Mouse (Mus musculus) cerebellum, adult 2 months (tissue): ENCODE measurements around the gene Olfr523.

Source experiments
- CTCF ChIP-seq: fragments of 200-500 bp; IDR thresholded peaks from 2 replicates; pipeline ENCODE4 v1.5.1; 2011; ENCODE audit warnings: low read depth, mild to moderate bottlenecking, control low read depth, low read length, moderate library complexity, borderline replicate concordance; ENCODE audit not compliant: insufficient read depth
- POLR2A ChIP-seq: fragments of 200-500 bp; IDR thresholded peaks from 2 replicates; pipeline ENCODE4 v1.6.1; 2011; ENCODE audit warnings: low read length, control low read depth, borderline replicate concordance; ENCODE audit not compliant: insufficient read depth

GRCm38 (mm10) chr7:140164664-140165063, 8.4 kb upstream of the Olfr523 start, which contains the start of gene Olfr522:
- TF ChIP-seq POLR2A (no peak), CTCF (no peak)
